Mouse (Mus musculus) lung, adult 2 months (tissue): Measurements from ENCODE around the gene Mum1. TPM values are rescaled to one million over a fixed set of nuclear protein-coding genes. Genes with fewer than 3 reads are reported as not detected.

Experiments
- DNase-seq: peaks from one replicate; pipeline ENCODE4 v3.0.0; 2022
- H3K4me1 ChIP-seq: fragments of 200-500 bp; 2 replicates; pipeline ENCODE4 v1.6.1; 2011; ENCODE audit warnings: low read length; ENCODE audit not compliant: control insufficient read depth, insufficient read depth
- H3K4me3 ChIP-seq: fragments of 200-500 bp; replicated peaks from 2 replicates; pipeline ENCODE3; 2011; ENCODE audit warnings: low read depth, mild to moderate bottlenecking, control low read depth, low read length; ENCODE audit errors: extremely low read depth
- CTCF ChIP-seq: fragments of 200-500 bp; IDR thresholded peaks from 2 replicates; pipeline ENCODE4 v1.5.1; 2011; ENCODE audit warnings: mild to moderate bottlenecking, low read length, control low read depth; ENCODE audit not compliant: insufficient read depth
- POLR2A ChIP-seq: fragments of 200-500 bp; IDR thresholded peaks from 2 replicates; pipeline ENCODE4 v1.6.1; 2011; ENCODE audit warnings: low read depth, mild to moderate bottlenecking, control low read depth, low read length, borderline replicate concordance; ENCODE audit errors: extremely low read depth
- whole genome bisulfite sequencing: fragments of 180-500 bp; shearing (Covaris S2); methylation state at CpG from one replicate; pipeline ENCODE4 v1.1.7; 2018; 5-methylcytosine and 5-hydroxymethylcytosine counted together
- polyA plus RNA-seq: library from polyadenylated mRNA; depleted of rRNA; stranded (reverse); fragments of >200 nt; gene quantifications from 2 replicates; pipeline ENCODE4 v1.2.3, GENCODE M21; 2012

The Mum1 gene
- polyA plus RNA-seq, 1 experiment = 39.6 TPM

DNA sequence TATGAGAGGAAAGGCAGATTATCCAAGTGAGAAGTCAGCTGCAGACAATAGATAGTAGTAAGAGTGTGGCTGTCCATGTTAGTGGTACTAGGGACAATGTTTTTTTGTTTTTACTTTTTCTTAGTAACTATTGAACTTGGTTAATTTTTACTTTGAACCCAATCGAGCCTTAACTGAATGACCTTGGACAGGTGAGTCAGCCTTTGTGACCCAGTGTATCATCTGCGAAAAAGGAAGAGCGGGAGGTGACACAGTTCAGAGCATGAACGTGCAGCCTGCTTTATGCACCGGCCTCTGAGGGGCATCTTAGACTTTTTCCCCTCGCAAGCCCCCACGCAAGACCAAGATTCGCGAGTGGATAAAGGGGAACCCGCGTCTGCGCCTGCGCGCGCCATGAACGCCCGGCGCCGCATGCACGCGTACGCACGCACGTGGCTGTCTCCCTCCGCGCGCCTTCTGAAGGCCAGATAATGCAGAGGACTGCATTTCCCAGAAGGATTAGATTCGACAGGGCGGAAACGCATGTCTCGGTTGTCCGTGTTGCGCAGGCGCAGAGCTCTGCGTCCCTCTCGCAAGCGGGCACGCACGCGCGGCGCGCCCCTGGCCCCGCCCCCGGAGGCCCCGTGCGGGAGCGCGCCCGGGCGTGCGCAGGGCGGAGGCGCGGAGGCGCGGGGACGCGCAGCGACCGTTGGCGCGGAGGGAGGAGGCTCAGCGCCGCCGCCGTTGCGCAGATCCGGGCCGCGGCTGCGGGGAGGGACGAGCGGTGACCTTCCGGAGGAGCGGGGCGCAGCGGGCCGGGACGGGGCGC lies 38.3 kb downstream of the Mum1 start:
- TF ChIP-seq POLR2A (peak; percentile 67), CTCF (no peak)
- DNase-seq = peak; percentile 95
- H3K4me3 ChIP-seq = peak overlapping the region; percentile 76
- peaks cover 12% of the 10 kb centered on the region for H3K4me1 ChIP-seq
- WGBS = 1% methylated on average over 80 of the region's 81 CpGs

DNA sequence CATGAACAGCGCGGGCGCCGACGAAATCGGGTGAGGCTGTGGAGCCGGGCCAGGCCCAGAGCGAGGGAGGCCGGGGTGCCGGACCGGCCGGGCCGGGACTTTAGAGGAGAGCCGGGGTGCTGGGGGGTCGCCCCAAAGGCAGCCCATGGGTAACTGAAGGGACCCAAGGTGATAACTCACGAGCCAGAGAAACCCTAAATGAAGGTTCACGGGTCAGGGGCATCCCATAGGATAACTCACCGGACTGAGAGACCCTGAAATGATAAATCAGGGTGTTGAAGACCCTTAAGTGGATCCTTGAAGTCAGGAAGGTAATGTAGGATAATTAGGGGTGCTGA lies 38.9 kb downstream of the Mum1 start:
- peak overlapping the region; percentile 76 for H3K4me3 ChIP-seq
- TF ChIP-seq CTCF (no peak), POLR2A (no peak)
- peaks cover 11% of the 10 kb centered on the region for H3K4me1 ChIP-seq
- no peak for DNase-seq
- under 1% methylated on average over 18 of the region's 18 CpGs for WGBS

- no peak for DNase-seq
- WGBS = 82% methylated on average over 2 of the region's 2 CpGs
- TF ChIP-seq POLR2A (no peak), CTCF (no peak)
- H3K4me3 ChIP-seq = no peak overlapping the region
- H3K4me1 ChIP-seq = peaks cover 19% of the 10 kb centered on the region
These were observed 43.9 kb downstream of the Mum1 start for GRCm38 (mm10) chr10:80270099-80270498.

- WGBS = 49% methylated on average over 6 of the region's 6 CpGs
- no peak for DNase-seq
- H3K4me3 ChIP-seq = no peak overlapping the region
These were observed 44.5 kb downstream of the Mum1 start for GRCm38 (mm10) chr10:80270734-80271181.

GRCm38 (mm10) chr10:80271186-80271843 lies 45.1 kb downstream of the Mum1 start:
- 60% methylated on average over 5 of the region's 5 CpGs for WGBS
- Histone ChIP-seq H3K4me1 (peaks cover 19% of the 10 kb centered on the region), H3K4me3 (no peak overlapping the region)
- DNase-seq = no peak
- TF ChIP-seq CTCF (no peak), POLR2A (no peak)

More at GRCm38 (mm10) chr10:80270734-80271181, 44.5 kb downstream of the Mum1 start:
- TF ChIP-seq CTCF = no peak
- no peak for TF ChIP-seq POLR2A
- peaks cover 19% of the 10 kb centered on the region for H3K4me1 ChIP-seq

- DNase-seq = no peak
- Histone ChIP-seq H3K4me1 (peaks cover 19% of the 10 kb centered on the region), H3K4me3 (no peak overlapping the region)
- WGBS = 65% methylated on average over 8 of the region's 8 CpGs
- no peak for TF ChIP-seq POLR2A
- no peak for TF ChIP-seq CTCF
These were observed 45.8 kb downstream of the Mum1 start for GRCm38 (mm10) chr10:80271870-80272585.

DNA sequence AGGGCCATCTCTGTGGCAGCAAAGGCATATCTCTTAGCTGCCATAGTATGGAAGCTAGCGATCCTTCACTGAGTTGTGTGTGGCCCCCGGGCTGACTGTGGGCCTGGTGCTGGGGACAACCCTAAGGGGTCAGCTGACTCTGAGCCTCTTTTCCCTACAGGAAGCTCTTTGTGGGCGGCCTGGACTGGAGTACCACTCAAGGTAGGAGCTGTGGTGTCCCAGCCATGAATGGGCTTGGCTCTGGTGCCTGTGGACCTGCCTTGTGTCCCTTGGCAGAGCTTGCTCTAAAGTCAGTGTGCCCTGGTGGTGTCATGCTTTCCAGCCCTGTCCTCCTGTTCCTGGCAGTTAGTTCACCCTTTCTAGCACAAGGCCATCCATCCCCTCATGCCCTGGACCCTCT lies 47.6 kb downstream of the Mum1 start:
- no peak overlapping the region for H3K4me3 ChIP-seq
- no peak for DNase-seq
- peaks cover 14% of the 10 kb centered on the region; the same call in 1 of the 2 replicates for H3K4me1 ChIP-seq
- no peak for TF ChIP-seq POLR2A
- no peak for TF ChIP-seq CTCF
- 70% methylated on average over 3 of the region's 3 CpGs for WGBS

GRCm38 (mm10) chr10:80276238-80276637 lies 50.0 kb downstream of the Mum1 start:
- peaks cover 2% of the 10 kb centered on the region; the same call in 1 of the 2 replicates for H3K4me1 ChIP-seq
- no peak for TF ChIP-seq CTCF
- TF ChIP-seq POLR2A = no peak
- no peak overlapping the region for H3K4me3 ChIP-seq
- DNase-seq = no peak
- WGBS = 66% methylated on average over 5 of the region's 5 CpGs

- Histone ChIP-seq H3K4me3 (no peak overlapping the region), H3K4me1 (0 out of 2 replicates have a peak, but pooled peaks cover 4% of the 10 kb centered on the region)
- TF ChIP-seq CTCF = no peak
- TF ChIP-seq POLR2A = no peak
- DNase-seq = no peak
- WGBS = 89% methylated on average over 9 of the region's 9 CpGs
These were observed 52.2 kb downstream of the Mum1 start for GRCm38 (mm10) chr10:80278390-80278789.

DNA sequence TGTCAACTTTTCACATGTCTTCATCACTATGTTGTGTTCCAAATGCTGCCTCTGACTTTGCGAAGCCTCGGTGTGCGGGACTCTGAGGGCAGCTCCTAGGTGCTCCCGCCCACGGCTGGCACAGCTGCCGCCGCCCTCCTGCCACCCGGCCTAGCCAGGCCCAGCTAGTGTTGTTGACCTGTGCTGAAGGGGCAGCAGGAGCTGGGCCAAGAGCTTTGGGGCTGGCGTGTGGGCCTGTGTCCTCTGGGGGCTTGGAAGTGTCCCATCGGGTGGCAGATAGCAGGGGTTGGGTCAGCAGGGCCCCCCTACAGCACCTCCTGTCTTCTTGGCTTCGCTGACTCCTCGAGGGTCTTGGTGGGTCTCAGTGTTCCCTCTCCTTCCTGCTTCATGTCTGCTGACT lies 53.0 kb downstream of the Mum1 start:
- no peak for TF ChIP-seq POLR2A
- TF ChIP-seq CTCF = no peak
- Histone ChIP-seq H3K4me3 (no peak overlapping the region), H3K4me1 (0 out of 2 replicates have a peak, but pooled peaks cover 4% of the 10 kb centered on the region)
- no peak for DNase-seq
- 84% methylated on average over 12 of the region's 12 CpGs for WGBS
